Mouse (Mus musculus) embryonic fibroblast, embryonic 13.5 days (primary cell): ENCODE data around the gene Cd3eap.

Source experiments
- CTCF ChIP-seq: IDR thresholded peaks from 2 replicates; pipeline ENCODE4 v1.5.1; 2011; ENCODE audit warnings: mild to moderate bottlenecking, control low read depth, low read length, moderate library complexity, borderline replicate concordance; ENCODE audit not compliant: insufficient read depth
- POLR2A ChIP-seq: IDR thresholded peaks from 2 replicates; pipeline ENCODE4 v1.6.1; 2011; ENCODE audit warnings: low read depth, mild to moderate bottlenecking, control low read depth, low read length, moderate library complexity

DNA sequence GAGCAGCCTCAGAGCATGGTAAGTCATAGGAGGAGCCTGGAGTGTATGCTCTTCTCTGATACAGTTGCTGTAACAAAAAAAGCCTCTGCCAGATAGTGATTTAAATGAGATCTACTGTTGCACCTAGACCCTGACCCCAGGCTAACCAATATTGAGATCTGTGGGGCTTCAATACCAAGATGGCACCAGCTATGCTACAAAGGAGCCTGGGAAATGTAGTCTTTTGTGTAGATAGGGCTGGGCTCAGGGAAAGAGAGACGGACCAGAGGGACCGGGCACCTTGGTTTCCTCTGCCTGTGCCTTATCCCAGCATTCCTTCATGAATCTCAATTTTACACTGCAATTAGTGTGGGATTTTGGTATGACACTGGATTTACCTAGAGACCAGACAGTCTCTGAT, 14.1 kb upstream of the Cd3eap start:
- TF ChIP-seq CTCF (no peak), POLR2A (no peak)
